Mouse (Mus musculus): Measurements from ENCODE around the gene Cog2.

GRCm38 (mm10) chr8:124489786-124490185 lies 30.8 kb upstream of the Cog2 start:
- TF ChIP-seq CTCF (IDR thresholded peaks at IDR 0.05; ENCODE audit: insufficient read depth, low read length), result no peak
- TF ChIP-seq POLR2A (IDR thresholded peaks at IDR 0.05; ENCODE audit: borderline replicate concordance, extremely low read depth, low read depth, low read length), result no peak

All from lung, adult 2 months (tissue).